Mouse (Mus musculus) liver, embryonic 16.5 days (tissue): ENCODE measurements at regions not wholly inside any gene's neighbourhood (a gene's known extent, or its start where the extent isn't known, plus 50 kb on each side); places are given as distances from the start of the nearest gene placed in this dataset.

Experiments
- ATAC-seq: fragments of 200-750 bp; cut with Nextera tagmentation; 2 replicates; pipeline ENCODE4 v1.8.0; 2017; ENCODE audit warnings: low read depth, mild to moderate bottlenecking, moderate number of reproducible peaks, moderate library complexity
- H3K27ac ChIP-seq: fragments of 300-500 bp; sonication (generic); 2 replicates; pipeline ENCODE4 v1.5.1; 2014; ENCODE audit warnings: mild to moderate bottlenecking, low read length
- H3K27me3 ChIP-seq: fragments of 300-500 bp; sonication (generic); 2 replicates; pipeline ENCODE4 v1.6.1; 2014; ENCODE audit warnings: low read depth, low read length, mixed read lengths; ENCODE audit not compliant: control insufficient read depth, insufficient read depth
- H3K36me3 ChIP-seq: fragments of 300-500 bp; sonication (generic); 2 replicates; pipeline ENCODE4 v1.6.1; 2014; ENCODE audit warnings: mild to moderate bottlenecking; ENCODE audit not compliant: control insufficient read depth, insufficient read depth
- H3K4me1 ChIP-seq: fragments of 300-500 bp; sonication (generic); 2 replicates; pipeline ENCODE4 v1.6.1; 2014; ENCODE audit warnings: low read depth, low read length, mixed read lengths; ENCODE audit not compliant: control insufficient read depth
- H3K4me2 ChIP-seq: fragments of 300-500 bp; sonication (generic); 2 replicates; pipeline ENCODE4 v1.6.1; 2014; ENCODE audit warnings: low read depth, low read length, mixed read lengths
- H3K4me3 ChIP-seq: fragments of 300-500 bp; sonication (generic); 2 replicates; pipeline ENCODE4 v1.5.1; 2014; ENCODE audit warnings: low read depth, mild to moderate bottlenecking, low read length
- H3K9ac ChIP-seq: fragments of 300-500 bp; sonication (generic); 2 replicates; pipeline ENCODE4 v1.6.1; 2014; ENCODE audit warnings: low read depth, low read length
- H3K9me3 ChIP-seq: fragments of 300-500 bp; sonication (generic); replicated peaks from 2 replicates; pipeline ENCODE4 v1.6.1; 2016; ENCODE audit warnings: low read length; ENCODE audit not compliant: control insufficient read depth
- WGBS: fragments of 180-500 bp; shearing (Covaris S2); extraction: QIAGEN DNeasy Blood & Tissue Kit; methylation state at CpG from one replicate; pipeline ENCODE4 v1.1.7; 2014; ENCODE audit not compliant: insufficient replicate concordance; 5-methylcytosine and 5-hydroxymethylcytosine counted together

DNA sequence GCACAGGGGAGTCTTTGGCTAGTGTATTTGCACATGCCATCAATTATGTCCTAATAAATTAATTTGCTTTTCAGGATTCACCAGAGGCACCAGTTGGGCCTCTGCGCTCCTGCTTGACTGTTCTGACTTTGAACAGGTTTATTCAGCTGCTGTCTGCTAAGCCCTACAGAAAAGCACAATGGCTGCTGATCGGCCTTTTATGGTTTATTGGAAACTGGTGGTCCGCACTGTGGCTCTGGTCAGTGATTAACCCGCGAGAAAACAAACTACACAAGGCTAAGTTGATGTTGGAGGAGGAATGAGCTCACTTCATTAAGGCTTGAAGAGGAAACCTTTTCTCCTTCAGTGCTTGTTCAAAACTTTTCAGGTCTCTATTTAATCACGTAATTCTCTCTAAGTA is 208.4 kb upstream of the Gpr101 start:
- WGBS: 60% methylated on average over 6 of the region's 6 CpGs

DNA sequence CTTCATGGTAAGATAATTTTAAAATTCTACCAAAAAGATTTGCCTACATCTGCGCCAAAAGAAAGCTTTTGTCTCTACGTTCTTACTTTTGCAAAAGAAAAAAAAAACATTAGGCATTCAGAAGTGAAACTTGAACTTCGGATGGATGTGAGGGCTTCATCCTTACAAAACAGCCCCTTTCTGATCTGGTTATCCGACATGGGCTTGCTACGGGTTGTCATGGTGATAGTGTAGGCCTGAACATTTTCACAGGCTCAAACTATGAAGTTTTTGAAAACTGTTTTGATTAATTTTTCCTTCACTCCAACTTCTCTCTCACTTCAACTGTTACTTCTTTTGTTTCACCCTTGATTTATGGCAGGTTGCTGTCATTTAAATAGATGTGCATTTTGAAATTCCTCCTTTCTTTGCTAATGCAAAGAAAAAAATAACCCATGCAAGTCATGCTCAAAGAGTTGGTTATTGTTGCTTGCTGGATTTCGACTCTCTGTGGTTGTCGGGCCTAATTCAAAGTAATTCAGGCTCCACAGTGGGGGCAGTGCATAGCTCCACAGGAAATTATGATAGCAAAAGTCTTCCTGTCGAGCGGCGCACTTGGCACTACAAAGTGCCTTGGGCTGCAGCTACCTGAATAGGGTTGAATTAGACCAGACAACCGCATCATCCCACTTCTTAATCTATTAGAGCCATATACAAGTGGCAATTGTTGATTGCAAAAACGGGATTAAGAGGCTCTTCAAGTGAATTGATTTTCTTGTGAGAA is 205.7 kb upstream of the Gpr101 start:
- no peaks in the 10 kb centered on the region for H3K4me1 ChIP-seq
- no peak overlapping the region for H3K4me3 ChIP-seq
- no peak overlapping the region for H3K4me2 ChIP-seq
- no peaks in the 10 kb centered on the region for H3K9me3 ChIP-seq
- 56% methylated on average over 12 of the region's 12 CpGs for WGBS
- no peak for ATAC-seq
- H3K27me3 ChIP-seq: no peaks in the 10 kb centered on the region
- no peaks in the 10 kb centered on the region for H3K36me3 ChIP-seq
- no peak overlapping the region for H3K9ac ChIP-seq
- H3K27ac ChIP-seq: no peak overlapping the region

More for the DNA sequence above, 208.4 kb upstream of the Gpr101 start:
- Histone ChIP-seq H3K9ac (no peak overlapping the region), H3K4me3 (no peak overlapping the region), H3K27me3 (no peaks in the 10 kb centered on the region), H3K4me2 (no peak overlapping the region), H3K27ac (no peak overlapping the region), H3K4me1 (no peaks in the 10 kb centered on the region), H3K9me3 (no peaks in the 10 kb centered on the region), H3K36me3 (no peaks in the 10 kb centered on the region)
- no peak for ATAC-seq

DNA sequence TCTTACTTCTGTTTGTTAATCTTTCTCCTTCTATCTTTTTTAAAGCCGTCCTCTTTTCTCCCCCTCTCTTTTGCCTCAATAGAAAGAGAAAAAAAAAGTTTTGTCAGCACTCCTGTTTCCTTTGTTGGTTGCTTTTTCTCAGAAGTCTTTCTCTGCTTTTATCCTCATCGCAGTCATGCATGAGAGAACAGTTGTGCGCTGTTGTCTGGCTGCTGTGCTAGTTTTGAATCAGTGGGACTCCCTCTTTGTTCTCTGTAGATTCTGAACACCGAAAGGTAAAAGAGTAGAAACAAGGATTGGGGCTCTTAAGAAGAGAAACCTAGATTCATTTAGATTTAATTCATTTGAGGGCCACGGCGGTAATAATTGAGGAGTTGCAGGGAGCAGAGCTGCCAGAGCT is 204.9 kb upstream of the Gpr101 start:
- H3K27ac ChIP-seq: no peak overlapping the region
- no peaks in the 10 kb centered on the region for H3K4me1 ChIP-seq
- no peak for ATAC-seq
- H3K4me2 ChIP-seq: no peak overlapping the region
- H3K27me3 ChIP-seq: no peaks in the 10 kb centered on the region
- no peak overlapping the region for H3K9ac ChIP-seq
- WGBS: 66% methylated on average over 6 of the region's 6 CpGs
- H3K9me3 ChIP-seq: no peaks in the 10 kb centered on the region
- no peak overlapping the region for H3K4me3 ChIP-seq
- no peaks in the 10 kb centered on the region for H3K36me3 ChIP-seq

DNA sequence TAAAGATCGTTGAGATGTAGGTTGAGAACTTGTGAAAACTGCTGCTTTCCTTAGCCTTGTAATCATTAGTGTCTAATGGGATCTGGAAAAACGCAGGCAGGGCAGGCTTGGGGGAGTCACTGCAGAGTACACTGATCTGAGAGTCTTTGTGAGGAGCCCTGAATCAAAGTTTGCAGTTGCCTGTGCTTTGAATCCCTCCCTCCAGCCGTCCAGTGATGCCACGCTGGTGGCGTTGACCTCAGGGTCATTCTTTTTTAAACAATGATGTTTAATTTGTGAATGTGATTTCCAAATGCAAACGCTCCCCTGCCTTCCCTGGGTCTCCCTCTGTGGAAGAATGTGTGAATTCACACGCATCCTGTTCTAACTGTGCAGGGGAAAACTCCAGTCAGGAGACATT is 204.4 kb upstream of the Gpr101 start:
- Histone ChIP-seq H3K4me2 (no peak overlapping the region), H3K9me3 (no peaks in the 10 kb centered on the region), H3K36me3 (no peaks in the 10 kb centered on the region), H3K27me3 (no peaks in the 10 kb centered on the region), H3K9ac (no peak overlapping the region), H3K4me3 (no peak overlapping the region), H3K4me1 (no peaks in the 10 kb centered on the region), H3K27ac (no peak overlapping the region)
- ATAC-seq: no peak
- 48% methylated on average over 7 of the region's 7 CpGs for WGBS

DNA sequence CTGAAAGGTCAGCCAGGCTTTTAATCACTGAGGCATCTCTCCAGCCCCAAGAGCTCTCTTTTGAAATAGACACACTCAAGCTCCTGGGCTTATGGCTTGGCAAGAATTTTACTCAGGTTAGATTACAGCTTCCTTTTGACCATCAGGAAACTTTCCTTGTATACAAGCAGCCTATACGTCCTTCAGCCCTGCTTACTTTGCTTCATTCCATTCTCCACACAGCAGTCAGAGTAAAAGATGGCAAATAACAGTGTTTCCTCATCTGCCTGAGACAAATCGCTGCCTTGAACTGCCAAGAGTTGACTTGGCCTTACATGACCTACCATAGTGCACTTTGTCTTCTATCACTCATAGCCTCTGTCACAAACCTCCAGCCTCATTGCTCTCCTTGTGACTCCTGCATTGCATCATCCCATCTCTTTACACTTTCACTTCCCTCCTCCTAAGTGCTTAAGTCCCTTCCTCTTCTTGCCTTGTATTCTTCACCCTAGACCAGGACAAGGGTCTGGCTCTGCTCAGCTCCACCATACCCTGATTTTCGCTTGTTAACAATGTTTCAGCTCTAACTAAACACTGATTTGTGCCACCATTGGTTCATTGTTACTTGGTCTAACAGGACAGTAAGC is 203.2 kb upstream of the Gpr101 start:
- peak; percentile 27; the same call in 1 of the 2 replicates for ATAC-seq
- H3K4me3 ChIP-seq: no peak overlapping the region
- WGBS: 34% methylated on average over 3 of the region's 3 CpGs

DNA sequence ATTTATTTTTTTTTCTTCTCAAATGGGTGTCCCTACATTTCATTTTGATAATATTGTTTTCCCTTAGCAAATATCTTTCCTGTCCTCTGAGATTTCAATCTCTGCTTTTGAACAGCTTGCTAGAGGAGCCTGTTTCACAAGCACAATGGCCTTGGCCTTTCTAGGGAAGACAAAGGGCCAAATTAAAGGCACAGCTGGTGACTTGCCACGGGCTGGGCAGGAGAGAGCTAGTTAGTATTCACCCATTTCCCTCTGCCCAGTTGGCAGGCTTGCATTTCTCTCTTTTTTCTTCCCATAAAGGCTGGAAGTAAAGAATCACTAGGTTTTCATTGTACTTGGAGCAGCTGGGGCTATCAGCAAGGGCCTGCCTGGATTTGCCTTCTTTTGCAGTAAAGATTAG is 188.9 kb upstream of the Gpr101 start:
- no peaks in the 10 kb centered on the region for H3K4me1 ChIP-seq
- H3K9me3 ChIP-seq: no peaks in the 10 kb centered on the region
- 13% methylated on average over 1 of the region's 1 CpGs for WGBS
- H3K27me3 ChIP-seq: no peaks in the 10 kb centered on the region
- H3K27ac ChIP-seq: no peak overlapping the region
- H3K4me3 ChIP-seq: no peak overlapping the region
- H3K9ac ChIP-seq: no peak overlapping the region
- H3K36me3 ChIP-seq: no peaks in the 10 kb centered on the region
- no peak for ATAC-seq
- no peak overlapping the region for H3K4me2 ChIP-seq

More for the DNA sequence above, 203.2 kb upstream of the Gpr101 start:
- Histone ChIP-seq H3K4me1 (no peaks in the 10 kb centered on the region), H3K9ac (no peak overlapping the region), H3K27ac (no peak overlapping the region), H3K9me3 (no peaks in the 10 kb centered on the region), H3K36me3 (no peaks in the 10 kb centered on the region), H3K27me3 (no peaks in the 10 kb centered on the region), H3K4me2 (no peak overlapping the region)

DNA sequence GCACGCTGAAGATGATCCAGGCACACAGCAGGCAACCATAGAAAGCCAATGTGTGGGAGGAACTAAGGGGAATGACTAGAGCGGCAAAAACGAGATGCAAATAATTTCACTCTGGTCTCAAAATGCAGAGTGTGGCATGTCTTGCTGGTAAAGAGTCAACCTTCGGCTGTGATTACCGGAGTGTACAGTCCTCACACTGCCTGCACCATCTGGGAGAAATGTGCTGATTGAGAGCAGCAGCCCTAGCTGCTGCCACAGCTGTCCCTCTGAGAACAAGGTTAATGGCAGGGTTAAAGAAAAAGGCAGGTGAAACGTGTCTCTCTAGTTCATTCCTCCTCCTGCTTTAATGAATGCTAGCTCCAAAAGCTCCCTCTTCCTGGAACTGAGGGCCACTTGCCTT is 173.2 kb upstream of the Gpr101 start:
- no peaks in the 10 kb centered on the region for H3K4me1 ChIP-seq
- ATAC-seq: no peak
- H3K4me3 ChIP-seq: no peak overlapping the region
- H3K27me3 ChIP-seq: no peaks in the 10 kb centered on the region
- H3K4me2 ChIP-seq: no peak overlapping the region
- H3K36me3 ChIP-seq: no peaks in the 10 kb centered on the region
- no peak overlapping the region for H3K27ac ChIP-seq
- WGBS: 56% methylated on average over 6 of the region's 6 CpGs
- H3K9ac ChIP-seq: no peak overlapping the region
- H3K9me3 ChIP-seq: no peaks in the 10 kb centered on the region

DNA sequence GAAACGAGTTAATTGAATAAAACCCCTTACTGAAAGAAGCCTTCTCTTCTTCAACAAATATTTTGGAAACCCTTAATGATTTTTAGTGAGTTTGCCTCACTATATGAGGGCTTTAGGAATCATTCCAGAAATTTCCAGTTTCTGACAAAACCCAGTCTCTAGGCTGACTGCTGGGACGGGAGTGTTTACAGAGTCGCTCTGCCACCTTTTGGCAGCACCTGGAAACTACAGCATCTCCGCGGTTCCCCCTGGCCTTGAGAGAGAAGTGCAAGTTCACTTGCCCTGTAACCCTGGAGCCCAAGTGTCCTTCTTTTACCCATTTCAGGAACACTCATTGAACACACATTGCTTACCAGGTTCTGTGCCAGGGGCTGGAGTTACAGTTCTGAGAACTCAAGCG is 171.4 kb upstream of the Gpr101 start:
- ATAC-seq: no peak

DNA sequence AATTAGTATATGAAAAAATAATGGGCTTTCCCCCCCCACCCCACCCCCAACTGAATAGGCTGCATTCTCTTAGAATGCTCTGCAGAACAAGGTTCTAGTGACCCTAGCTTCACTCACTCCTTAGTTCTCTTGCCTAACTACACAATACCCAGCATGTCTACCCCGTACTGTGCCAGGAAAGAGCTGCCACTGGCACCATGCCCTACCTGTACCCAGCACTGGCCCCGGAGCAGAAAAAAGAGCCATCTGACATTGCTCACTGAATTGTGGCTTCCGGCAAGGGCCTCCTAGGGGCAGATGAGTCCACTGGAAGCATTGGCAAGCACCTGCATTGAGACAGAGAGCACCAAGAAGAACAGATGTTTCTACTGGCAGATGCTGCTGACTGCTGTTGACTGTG is 156.0 kb upstream of the Gpr101 start:
- Histone ChIP-seq H3K36me3 (no peaks in the 10 kb centered on the region), H3K4me3 (no peak overlapping the region), H3K4me2 (no peak overlapping the region), H3K27me3 (no peaks in the 10 kb centered on the region), H3K4me1 (no peaks in the 10 kb centered on the region), H3K9me3 (no peaks in the 10 kb centered on the region), H3K9ac (no peak overlapping the region), H3K27ac (no peak overlapping the region)
- no peak for ATAC-seq
- WGBS: 63% methylated on average over 3 of the region's 3 CpGs

More for the DNA sequence above, 171.4 kb upstream of the Gpr101 start:
- Histone ChIP-seq H3K36me3 (no peaks in the 10 kb centered on the region), H3K9me3 (no peaks in the 10 kb centered on the region), H3K4me2 (no peak overlapping the region), H3K9ac (no peak overlapping the region), H3K4me1 (no peaks in the 10 kb centered on the region), H3K4me3 (no peak overlapping the region), H3K27ac (no peak overlapping the region), H3K27me3 (no peaks in the 10 kb centered on the region)
- 13% methylated on average over 6 of the region's 6 CpGs for WGBS
